Mouse (Mus musculus): ENCODE measurements around the gene Pip4p1.
A peak's percentile ranks its signal among the peaks of the same experiment; 100 is the strongest.
"Not testable (repeated sequence)": the region's sequence is repeated elsewhere in the genome, so short reads cannot be mapped to it uniquely, and the experiment has no call there.

The Pip4p1 gene

GRCm38 (mm10) chr14:50938119-50938908 lies 7.7 kb upstream of the Pip4p1 start:
- no peak for DNase-seq

- no peak for DNase-seq
Observed at GRCm38 (mm10) chr14:50936649-50937048, 6.0 kb upstream of the Pip4p1 start.

DNA sequence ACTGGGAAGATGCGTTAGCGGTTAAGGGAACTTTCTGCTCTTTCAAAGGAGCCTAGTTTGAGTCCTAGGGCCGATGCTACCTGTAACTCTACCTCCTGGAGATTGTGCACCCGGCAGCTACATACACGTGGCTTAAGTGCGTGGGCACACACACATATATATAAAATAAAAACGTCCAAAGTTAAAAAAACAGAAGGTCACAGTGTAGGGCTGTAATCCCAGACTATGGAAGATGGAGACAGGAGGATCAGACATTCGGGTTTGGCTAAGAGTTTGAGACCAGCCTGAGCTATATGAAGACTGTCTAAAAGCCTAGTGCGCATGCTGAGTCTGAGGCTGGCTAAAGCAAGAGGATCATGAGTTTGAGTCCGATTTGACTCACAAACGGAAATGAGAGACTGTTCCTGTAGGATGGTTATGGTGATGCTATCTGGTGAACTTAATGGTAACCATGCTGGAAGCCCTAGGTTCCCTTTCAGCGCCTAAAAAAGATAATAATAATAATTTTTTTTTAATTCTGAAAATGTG lies 901 bp upstream of the Pip4p1 start:
- no peak for DNase-seq

DNA sequence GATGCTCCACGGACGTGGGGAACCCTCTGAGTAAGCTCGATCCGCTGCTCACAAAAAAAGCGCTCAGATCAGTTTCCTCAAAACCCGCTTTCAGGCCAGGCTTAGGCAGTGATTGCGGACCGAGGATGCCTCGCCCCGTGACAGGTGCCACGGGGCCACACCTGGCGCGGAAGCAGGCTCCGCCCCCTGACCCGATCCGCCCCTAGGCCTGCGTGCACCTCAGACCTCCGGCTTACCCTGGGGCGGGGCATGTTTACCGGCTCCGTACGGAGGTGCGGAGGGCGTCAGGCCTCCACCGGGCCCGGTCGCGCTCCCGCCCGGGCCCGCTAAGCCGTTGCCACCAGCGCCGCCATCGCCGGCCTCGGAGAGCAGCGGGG lies 291 bp downstream of the Pip4p1 start:
- DNase-seq: peak; percentile 86

DNA sequence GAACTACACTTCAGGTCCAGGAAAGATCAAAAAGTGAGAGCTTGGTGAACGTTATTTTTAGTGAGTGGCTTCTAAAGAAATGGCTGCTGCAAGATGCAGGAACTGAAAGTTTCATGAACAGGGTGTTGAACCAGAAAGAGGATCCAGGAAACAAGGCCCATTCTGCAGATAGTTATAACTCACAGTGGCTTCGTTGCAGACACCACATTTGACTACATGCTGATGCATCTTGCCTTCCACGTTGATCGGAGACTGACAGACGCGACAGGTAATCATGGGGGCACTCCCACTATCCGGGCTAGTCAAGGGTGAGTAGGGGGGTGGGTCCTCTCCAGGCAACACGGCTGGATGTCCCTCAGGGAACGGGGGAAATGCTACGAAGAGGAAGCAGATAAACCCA lies 705 bp downstream of the Pip4p1 start:
- no peak for DNase-seq

DNA sequence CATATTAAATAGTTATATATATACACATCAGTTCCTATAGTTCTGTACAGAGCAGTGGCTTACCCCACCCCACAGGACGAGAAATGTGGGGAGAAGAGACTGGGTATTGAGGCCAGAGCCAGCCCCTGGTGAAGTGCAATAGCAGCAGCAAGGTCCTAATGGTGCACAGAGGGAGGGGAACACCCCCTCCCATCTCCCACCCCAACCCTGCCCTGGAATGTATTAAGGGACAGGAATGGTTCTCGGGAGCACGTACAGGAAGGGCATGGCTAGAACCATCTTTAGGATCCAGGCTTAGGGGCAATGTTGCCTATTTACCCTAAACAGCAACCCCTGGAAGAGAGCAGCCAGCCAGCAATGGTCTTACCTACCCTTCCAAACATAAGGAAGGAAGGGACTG lies 3.3 kb downstream of the Pip4p1 start:
- no peak for DNase-seq

GRCm38 (mm10) chr14:50925111-50925920 lies 5.3 kb downstream of the Pip4p1 start:
- DNase-seq: peak; percentile 48

- peak; percentile 98 for DNase-seq
Observed at GRCm38 (mm10) chr14:50924281-50925064, 6.2 kb downstream of the Pip4p1 start, which contains the start of the genes Osgep and Apex1. Gene Osgep (minus strand): TSS chr14:50924893. Gene Apex1 (plus strand): TSS chr14:50924968.

- DNase-seq: not testable (repeated sequence)
Observed at GRCm38 (mm10) chr14:50923437-50923836, 7.2 kb downstream of the Pip4p1 start.

GRCm38 (mm10) chr14:50911356-50911755 lies 19.3 kb downstream of the Pip4p1 start:
- no peak for DNase-seq

GRCm38 (mm10) chr14:50908126-50908525 lies 22.5 kb downstream of the Pip4p1 start:
- DNase-seq: no peak

DNA sequence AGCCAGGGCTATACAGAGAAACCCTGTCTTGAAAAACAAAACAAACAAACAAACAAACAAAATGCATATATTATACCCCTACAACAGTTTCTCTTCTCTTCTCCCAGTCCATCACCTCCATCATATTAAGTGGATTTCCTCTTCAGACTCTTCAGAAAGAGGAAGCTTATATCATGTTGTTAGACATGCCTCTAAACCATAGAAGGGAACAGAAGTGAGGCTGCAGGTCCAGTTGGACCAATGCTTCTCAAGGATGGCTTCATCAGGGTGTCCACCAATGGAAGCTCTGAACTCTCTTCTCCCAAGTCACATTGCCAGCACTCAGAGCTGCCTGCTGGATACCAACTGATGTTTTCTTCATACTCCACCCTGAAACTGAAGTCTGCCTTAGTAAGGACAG lies 25.3 kb downstream of the Pip4p1 start:
- not testable (repeated sequence) for DNase-seq

- DNase-seq: no peak
Observed at GRCm38 (mm10) chr14:50904828-50905129, 25.9 kb downstream of the Pip4p1 start.

GRCm38 (mm10) chr14:50903973-50904827 lies 26.5 kb downstream of the Pip4p1 start:
- DNase-seq: peak; percentile 75

- not testable (repeated sequence) for DNase-seq
Observed at GRCm38 (mm10) chr14:50897992-50898391, 32.7 kb downstream of the Pip4p1 start.

- DNase-seq: peak; percentile 71
Observed at GRCm38 (mm10) chr14:50897374-50897765, 33.3 kb downstream of the Pip4p1 start, which contains the start of gene Klhl33. Gene Klhl33 (minus strand): TSS chr14:50897507.

DNA sequence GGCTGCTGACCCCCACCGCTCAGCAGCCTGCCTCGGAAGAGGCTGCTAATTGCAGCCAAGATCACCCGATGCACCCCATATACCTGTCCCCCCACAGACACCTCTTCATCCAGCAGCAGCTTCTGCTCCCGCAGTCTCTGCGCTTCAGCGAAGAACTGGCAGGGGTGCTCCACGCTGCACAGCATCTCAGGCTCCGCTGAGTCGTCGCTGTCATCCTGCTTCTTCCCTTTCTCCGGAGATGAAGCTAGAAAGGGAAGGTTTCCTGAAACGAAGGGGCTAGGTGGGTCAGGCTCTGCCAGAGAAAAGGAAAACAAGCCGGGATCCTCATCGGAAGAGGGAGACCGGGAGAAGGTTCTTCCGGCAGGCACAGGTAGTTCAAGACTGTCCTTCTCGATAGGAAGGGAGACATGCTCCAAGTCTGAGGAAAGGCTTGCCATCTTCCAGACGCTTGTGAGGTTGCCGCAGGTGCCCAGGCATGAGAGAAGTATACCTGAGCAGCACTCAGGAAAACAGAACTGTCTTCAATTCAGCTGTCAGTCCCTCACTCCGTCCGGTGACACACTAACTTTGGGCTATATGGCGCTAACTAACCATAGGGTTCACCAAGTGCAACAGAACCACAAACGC lies 33.8 kb downstream of the Pip4p1 start:
- DNase-seq: peak; percentile 70

DNA sequence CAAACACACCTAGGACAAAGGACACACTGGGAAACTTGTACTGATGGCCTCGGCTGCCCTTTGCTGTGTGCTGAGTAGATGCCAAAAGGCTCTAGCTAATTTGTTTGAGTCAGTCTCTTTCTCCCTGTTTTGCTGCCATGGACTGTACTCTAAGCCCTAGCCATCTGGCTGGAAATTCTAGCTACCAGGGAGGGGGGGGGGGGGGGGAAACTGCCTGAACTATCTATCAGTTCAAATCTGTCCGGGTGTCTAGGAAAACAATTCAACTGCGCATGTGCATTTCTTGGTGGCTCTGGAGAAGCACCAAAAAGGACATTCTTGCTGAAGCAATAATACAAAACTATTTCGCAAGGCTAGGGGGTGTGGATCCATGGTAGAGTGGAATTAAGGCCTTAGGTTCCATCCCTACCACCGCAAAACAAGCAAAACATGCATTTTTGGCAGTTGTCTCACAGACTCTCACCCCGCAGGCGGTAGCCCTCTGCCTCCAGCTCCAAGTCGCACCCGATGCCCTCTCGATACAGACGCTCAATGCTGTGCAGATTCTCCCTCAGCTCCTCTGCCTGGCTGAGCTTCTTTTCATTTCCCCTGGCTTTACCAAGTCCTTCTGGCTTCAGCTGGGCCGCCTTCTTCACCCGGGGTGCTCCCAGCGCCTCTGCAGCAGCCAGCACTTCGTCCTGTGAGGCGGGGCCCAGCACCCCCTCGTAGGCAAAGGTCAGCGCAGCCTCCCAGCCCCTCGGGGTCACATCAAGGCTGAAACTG lies 34.5 kb downstream of the Pip4p1 start:
- DNase-seq: peak; percentile 92

- peak; percentile 57 for DNase-seq
Observed at GRCm38 (mm10) chr14:50895407-50895806, 35.2 kb downstream of the Pip4p1 start.

All from cerebellum, adult 9-10 months (tissue).